Mouse (Mus musculus): ENCODE results near the gene Maz. TPM values are rescaled to one million over a fixed set of nuclear protein-coding genes. Genes with fewer than 3 reads are reported as not detected.

Gene Maz
- total RNA-seq, 2 experiments from 2014 or later, result 64.0 to 66.1 TPM

- peak; percentile 79 for DNase-seq
Observed at GRCm38 (mm10) chr7:127008239-127009019, 18.4 kb downstream of the Maz start.

GRCm38 (mm10) chr7:127007313-127008024 lies 19.4 kb downstream of the Maz start:
- DNase-seq, result no peak

- no peak for DNase-seq
Observed at GRCm38 (mm10) chr7:127004122-127004875, 22.5 kb downstream of the Maz start.

GRCm38 (mm10) chr7:127003620-127004019 lies 23.2 kb downstream of the Maz start:
- DNase-seq, result no peak

GRCm38 (mm10) chr7:126999568-126999967 lies 27.3 kb downstream of the Maz start:
- no peak for DNase-seq

- DNase-seq, result no peak
Observed at GRCm38 (mm10) chr7:126996449-126996848, 30.4 kb downstream of the Maz start.

- no peak for DNase-seq
Observed at GRCm38 (mm10) chr7:126988816-126989215, 38.0 kb downstream of the Maz start.

- peak; percentile 53 for DNase-seq
Observed at GRCm38 (mm10) chr7:126986319-126986718, 40.5 kb downstream of the Maz start.

- no peak for DNase-seq
Observed at GRCm38 (mm10) chr7:126984667-126985444, 42.0 kb downstream of the Maz start.

GRCm38 (mm10) chr7:126983113-126983512 lies 43.7 kb downstream of the Maz start:
- DNase-seq, result no peak

GRCm38 (mm10) chr7:126982054-126982453 lies 44.8 kb downstream of the Maz start:
- no peak for DNase-seq

- DNase-seq, result peak; percentile 44
Observed at GRCm38 (mm10) chr7:126981601-126982000, 45.2 kb downstream of the Maz start.

- no peak for DNase-seq
Observed at GRCm38 (mm10) chr7:126978841-126979240, 48.0 kb downstream of the Maz start.

- no peak for DNase-seq
Observed at GRCm38 (mm10) chr7:126976878-126977459, 49.9 kb downstream of the Maz start.

GRCm38 (mm10) chr7:126975950-126976866 lies 50.6 kb downstream of the Maz start, which contains the start of gene Cdiptos:
TSS of gene Cdiptos (minus strand) at chr7:126976098.
- DNase-seq, result peak; percentile 94

- DNase-seq, result no peak
Observed at GRCm38 (mm10) chr7:126975893-126975949, 51.1 kb downstream of the Maz start, which contains the start of gene Cdipt. TSS of gene Cdipt (plus strand) at chr7:126975914.

- DNase-seq, result no peak
Observed at GRCm38 (mm10) chr7:126975493-126975892, 51.3 kb downstream of the Maz start.

All from gastrocnemius, postnatal 25 days (tissue).